Mouse (Mus musculus): ENCODE data around the gene 1810049J17Rik. TPM values are rescaled to one million over a fixed set of nuclear protein-coding genes. Genes with fewer than 3 reads are reported as not detected.

Gene 1810049J17Rik
- polyA plus RNA-seq, 1 experiment from 2014 or later: not detected

DNA sequence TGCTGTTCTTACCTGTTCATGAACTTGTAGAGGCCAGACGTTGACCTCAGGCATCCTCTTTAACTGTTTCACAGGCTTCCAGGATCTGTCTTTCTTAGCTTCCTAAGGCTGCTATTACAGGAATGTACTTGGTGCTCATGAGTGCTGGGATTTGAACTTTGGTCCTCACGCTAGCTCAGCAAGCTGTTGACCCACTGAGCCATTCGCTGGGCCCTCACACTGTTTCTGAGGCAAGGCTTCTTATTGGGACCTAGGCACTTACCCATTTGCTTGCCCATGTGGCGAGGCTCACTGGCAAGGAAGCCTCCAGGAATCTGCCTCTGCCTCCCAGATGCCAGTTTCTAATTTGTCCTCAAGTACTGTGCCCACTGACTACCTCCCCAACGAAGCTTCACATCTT lies 1.8 kb downstream of the 1810049J17Rik start:
- Histone ChIP-seq H3K27me3 (no peaks in the 10 kb centered on the region), H3K9ac (no peak overlapping the region), H3K4me2 (peak overlapping the region; percentile 76), H3K27ac (no peak overlapping the region), H3K4me3 (replicated peaks) (no peak overlapping the region), H3K36me3 (no peaks in the 10 kb centered on the region), H3K9me3 (replicated peaks) (no peaks in the 10 kb centered on the region), H3K4me1 (peaks cover 23% of the 10 kb centered on the region)
- WGBS: 54% methylated on average over 5 of the region's 5 CpGs
- ATAC-seq (replicated peaks; ENCODE audit: low FRiP score): no peak

- H3K36me3 ChIP-seq: no peaks in the 10 kb centered on the region
- no peak for ATAC-seq (replicated peaks; ENCODE audit: low FRiP score)
Measured at GRCm38 (mm10) chr15:12318451-12318850, 3.2 kb downstream of the 1810049J17Rik start.

DNA sequence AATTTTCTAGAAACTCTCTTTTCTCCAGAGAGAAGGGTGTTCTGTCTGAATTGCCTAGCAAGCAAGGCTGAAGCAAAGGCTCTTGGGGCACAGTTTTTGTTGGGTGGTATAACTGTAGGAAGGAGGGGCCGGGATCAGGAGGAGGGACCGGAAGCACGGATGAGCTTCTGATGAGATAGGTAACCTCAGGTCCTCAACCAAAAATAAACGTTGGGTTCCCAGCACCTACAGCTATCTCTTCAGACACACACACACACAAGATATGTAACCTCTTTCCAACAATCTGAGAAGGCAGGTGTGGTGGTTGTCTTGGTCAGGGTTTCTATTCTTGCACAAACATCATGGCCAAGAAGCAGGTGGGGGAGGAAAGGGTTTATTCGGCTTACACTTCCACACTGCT lies 4.4 kb downstream of the 1810049J17Rik start:
- Histone ChIP-seq H3K4me2 (no peak overlapping the region), H3K4me1 (peaks cover 15% of the 10 kb centered on the region; the same call in 1 of the 2 replicates), H3K36me3 (no peaks in the 10 kb centered on the region), H3K27me3 (no peaks in the 10 kb centered on the region), H3K27ac (no peak overlapping the region), H3K9ac (no peak overlapping the region), H3K9me3 (replicated peaks) (no peaks in the 10 kb centered on the region), H3K4me3 (replicated peaks) (no peak overlapping the region)
- no peak for ATAC-seq (replicated peaks; ENCODE audit: low FRiP score)
- WGBS: 75% methylated on average over 5 of the region's 5 CpGs

More at GRCm38 (mm10) chr15:12318451-12318850, 3.2 kb downstream of the 1810049J17Rik start:
- Histone ChIP-seq H3K4me1 (peaks cover 17% of the 10 kb centered on the region; the same call in 1 of the 2 replicates), H3K27me3 (no peaks in the 10 kb centered on the region), H3K27ac (no peak overlapping the region), H3K4me2 (no peak overlapping the region), H3K9me3 (replicated peaks) (no peaks in the 10 kb centered on the region), H3K9ac (no peak overlapping the region), H3K4me3 (replicated peaks) (no peak overlapping the region)
- WGBS: 86% methylated on average over 8 of the region's 8 CpGs

DNA sequence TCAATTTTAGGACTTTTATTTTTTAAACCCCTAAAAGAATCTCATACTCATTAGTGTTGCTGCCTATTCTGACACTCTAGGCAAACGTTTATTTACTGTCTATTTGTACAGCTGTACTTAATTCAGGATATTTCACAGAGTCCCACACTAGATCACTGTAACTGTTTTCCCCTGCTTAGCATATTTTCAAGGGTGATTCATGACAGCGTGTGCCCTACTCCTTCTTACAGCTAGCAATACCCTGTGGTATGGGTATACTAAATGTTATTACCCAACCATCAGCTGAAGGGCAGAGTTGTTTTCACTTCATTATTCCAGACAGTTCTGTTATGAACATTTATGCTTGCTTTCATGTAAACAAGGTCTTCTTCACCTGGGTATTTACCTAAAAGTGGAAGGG lies 5.7 kb downstream of the 1810049J17Rik start:
- Histone ChIP-seq H3K27ac (no peak overlapping the region), H3K9me3 (replicated peaks) (no peaks in the 10 kb centered on the region), H3K36me3 (no peaks in the 10 kb centered on the region), H3K4me2 (no peak overlapping the region), H3K9ac (no peak overlapping the region), H3K4me3 (replicated peaks) (no peak overlapping the region), H3K27me3 (no peaks in the 10 kb centered on the region), H3K4me1 (peaks cover 15% of the 10 kb centered on the region; the same call in 1 of the 2 replicates)
- WGBS: 49% methylated on average over 2 of the region's 2 CpGs
- ATAC-seq (replicated peaks; ENCODE audit: low FRiP score): no peak

DNA sequence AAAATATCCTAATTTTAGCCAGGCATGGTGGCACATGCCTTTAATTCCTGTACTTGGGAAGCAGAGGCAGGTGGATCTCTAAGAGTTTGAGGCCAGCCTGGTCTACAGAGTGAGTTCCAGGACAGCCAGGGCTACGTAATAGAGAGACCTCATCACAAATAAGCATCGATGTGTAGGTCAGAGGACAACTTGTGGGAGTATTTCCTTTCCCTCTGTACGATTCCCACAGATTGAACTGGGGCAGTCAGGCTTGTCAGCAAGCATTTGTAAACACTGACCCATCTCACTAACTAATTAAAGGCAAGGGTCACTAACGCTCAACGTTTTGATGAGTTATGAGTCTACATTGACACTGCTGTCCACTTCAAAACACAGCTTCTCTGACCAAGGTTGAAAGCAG lies 7.1 kb downstream of the 1810049J17Rik start:
- H3K27me3 ChIP-seq: no peaks in the 10 kb centered on the region
- no peak overlapping the region for H3K27ac ChIP-seq
- no peak overlapping the region for H3K4me3 ChIP-seq (replicated peaks)
- peak; percentile 54 for ATAC-seq (replicated peaks; ENCODE audit: low FRiP score)
- H3K4me2 ChIP-seq: no peak overlapping the region
- no peak overlapping the region for H3K9ac ChIP-seq
- WGBS: 18% methylated on average over 5 of the region's 5 CpGs
- no peaks in the 10 kb centered on the region for H3K9me3 ChIP-seq (replicated peaks)
- peaks cover 11% of the 10 kb centered on the region; the same call in 1 of the 2 replicates for H3K4me1 ChIP-seq
- H3K36me3 ChIP-seq: no peaks in the 10 kb centered on the region

DNA sequence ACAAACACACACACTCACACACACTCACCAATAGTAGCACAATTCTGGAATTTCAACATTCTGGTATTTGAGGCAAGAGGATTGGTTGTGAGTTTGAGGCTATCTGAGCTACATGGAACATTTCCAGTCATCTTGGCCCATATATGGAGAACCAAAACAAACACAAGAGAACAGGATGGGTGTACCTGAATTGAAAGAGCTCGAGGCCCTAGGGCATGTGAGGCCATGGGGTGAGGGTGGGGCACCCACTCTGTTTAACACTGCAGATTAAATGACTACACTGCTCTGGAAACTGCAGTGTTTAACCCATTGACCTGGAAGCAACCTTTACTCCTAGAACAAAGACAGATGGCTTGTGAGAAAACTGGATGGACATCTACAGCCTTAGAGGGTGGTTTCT lies 8.4 kb downstream of the 1810049J17Rik start:
- Histone ChIP-seq H3K36me3 (no peaks in the 10 kb centered on the region), H3K27ac (no peak overlapping the region), H3K4me2 (no peak overlapping the region), H3K27me3 (no peaks in the 10 kb centered on the region), H3K4me1 (peaks cover 11% of the 10 kb centered on the region; the same call in 1 of the 2 replicates), H3K4me3 (replicated peaks) (no peak overlapping the region), H3K9me3 (replicated peaks) (no peaks in the 10 kb centered on the region), H3K9ac (no peak overlapping the region)
- ATAC-seq (replicated peaks; ENCODE audit: low FRiP score): peak; percentile 41
- 7% methylated on average over 1 of the region's 1 CpGs for WGBS

DNA sequence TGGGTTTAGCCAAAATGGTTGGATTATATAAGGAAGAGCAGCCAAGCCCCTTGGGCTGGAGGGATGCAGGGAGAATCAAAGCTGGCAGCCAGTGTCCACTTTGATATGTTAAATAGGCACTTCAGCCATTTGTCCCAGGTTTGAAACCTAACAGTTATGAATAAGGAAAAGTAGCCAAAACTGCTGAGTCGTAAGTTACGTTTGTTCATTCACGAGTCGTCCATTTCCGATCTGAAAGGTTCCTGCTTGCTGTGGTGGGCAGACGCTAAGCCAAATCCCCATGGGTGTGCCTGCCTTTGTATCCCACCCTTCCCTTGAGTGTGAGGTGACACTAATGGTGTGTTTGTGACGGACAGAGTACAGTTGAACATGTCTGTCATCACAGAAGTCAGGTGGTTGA lies 10.2 kb downstream of the 1810049J17Rik start:
- no peak overlapping the region for H3K4me3 ChIP-seq (replicated peaks)
- no peak overlapping the region for H3K9ac ChIP-seq
- WGBS: 93% methylated on average over 7 of the region's 7 CpGs
- ATAC-seq (replicated peaks; ENCODE audit: low FRiP score): no peak
- H3K27ac ChIP-seq: no peak overlapping the region
- peaks cover 11% of the 10 kb centered on the region; the same call in 1 of the 2 replicates for H3K4me1 ChIP-seq
- H3K9me3 ChIP-seq (replicated peaks): no peaks in the 10 kb centered on the region
- H3K4me2 ChIP-seq: no peak overlapping the region
- no peaks in the 10 kb centered on the region for H3K27me3 ChIP-seq
- no peaks in the 10 kb centered on the region for H3K36me3 ChIP-seq

GRCm38 (mm10) chr15:12310676-12311075 lies 11.0 kb downstream of the 1810049J17Rik start:
- 69% methylated on average over 4 of the region's 4 CpGs for WGBS

GRCm38 (mm10) chr15:12308539-12308938 lies 13.2 kb downstream of the 1810049J17Rik start:
- Histone ChIP-seq H3K9me3 (replicated peaks) (no peaks in the 10 kb centered on the region), H3K4me3 (replicated peaks) (no peak overlapping the region), H3K27me3 (no peaks in the 10 kb centered on the region), H3K36me3 (no peaks in the 10 kb centered on the region), H3K4me1 (peaks cover 3% of the 10 kb centered on the region; the same call in 1 of the 2 replicates), H3K27ac (no peak overlapping the region), H3K9ac (no peak overlapping the region), H3K4me2 (no peak overlapping the region)
- WGBS: 92% methylated on average over 5 of the region's 5 CpGs
- no peak for ATAC-seq (replicated peaks; ENCODE audit: low FRiP score)

More at GRCm38 (mm10) chr15:12310676-12311075, 11.0 kb downstream of the 1810049J17Rik start:
- no peaks in the 10 kb centered on the region for H3K9me3 ChIP-seq (replicated peaks)
- no peak overlapping the region for H3K9ac ChIP-seq
- no peaks in the 10 kb centered on the region for H3K36me3 ChIP-seq
- no peak overlapping the region for H3K4me2 ChIP-seq
- peaks cover 11% of the 10 kb centered on the region; the same call in 1 of the 2 replicates for H3K4me1 ChIP-seq
- no peak overlapping the region for H3K4me3 ChIP-seq (replicated peaks)
- H3K27me3 ChIP-seq: no peaks in the 10 kb centered on the region
- H3K27ac ChIP-seq: no peak overlapping the region
- no peak for ATAC-seq (replicated peaks; ENCODE audit: low FRiP score)

DNA sequence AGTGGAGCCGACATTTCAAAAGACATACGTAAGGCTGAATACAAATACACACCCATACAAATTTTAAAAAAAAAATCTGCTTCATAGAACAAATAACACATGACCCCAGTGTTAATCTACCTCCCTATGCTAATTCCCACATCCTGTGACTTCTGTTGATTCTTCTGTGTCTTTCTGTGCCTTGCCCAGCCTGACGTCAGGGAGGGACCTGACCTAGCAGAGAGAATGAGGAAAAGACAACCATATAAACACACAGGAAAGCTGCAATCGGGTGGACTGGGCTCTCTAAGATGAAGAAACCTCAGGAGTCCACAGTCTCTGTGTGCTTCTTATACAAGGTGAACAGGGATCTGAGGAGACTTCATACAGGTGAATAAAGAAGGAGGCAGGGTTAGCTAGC lies 14.6 kb downstream of the 1810049J17Rik start:
- Histone ChIP-seq H3K9ac (no peak overlapping the region), H3K36me3 (no peaks in the 10 kb centered on the region), H3K9me3 (replicated peaks) (no peaks in the 10 kb centered on the region), H3K4me2 (no peak overlapping the region), H3K27me3 (no peaks in the 10 kb centered on the region), H3K27ac (no peak overlapping the region), H3K4me3 (replicated peaks) (no peak overlapping the region), H3K4me1 (no peaks in the 10 kb centered on the region)
- no peak for ATAC-seq (replicated peaks; ENCODE audit: low FRiP score)
- 71% methylated on average over 4 of the region's 4 CpGs for WGBS

- Histone ChIP-seq H3K27ac (no peak overlapping the region), H3K9ac (no peak overlapping the region), H3K27me3 (no peaks in the 10 kb centered on the region), H3K36me3 (no peaks in the 10 kb centered on the region), H3K4me3 (replicated peaks) (no peak overlapping the region), H3K4me1 (no peaks in the 10 kb centered on the region), H3K4me2 (no peak overlapping the region), H3K9me3 (replicated peaks) (no peaks in the 10 kb centered on the region)
- WGBS: 56% methylated on average over 8 of the region's 8 CpGs
- no peak for ATAC-seq (replicated peaks; ENCODE audit: low FRiP score)
Measured at GRCm38 (mm10) chr15:12306188-12307071, 15.3 kb downstream of the 1810049J17Rik start.

DNA sequence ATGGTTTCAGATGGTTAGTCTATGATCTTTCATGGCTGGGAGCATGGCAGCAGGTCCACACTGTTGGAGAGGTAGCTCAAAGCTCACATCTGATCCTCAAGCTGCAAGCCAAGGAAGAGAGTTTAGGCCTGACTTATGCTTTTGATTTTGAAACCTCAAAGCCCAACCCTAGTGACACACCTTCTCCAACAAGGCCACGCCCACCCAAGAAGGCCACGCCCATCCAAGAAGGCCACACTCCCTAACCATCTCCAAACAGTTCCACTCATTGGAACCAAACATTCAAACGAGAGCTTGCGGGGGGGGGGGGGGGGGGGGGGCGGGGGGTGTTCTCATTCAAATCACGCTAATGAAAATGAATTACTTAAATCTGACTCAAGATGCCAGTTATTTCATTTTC lies 19.9 kb downstream of the 1810049J17Rik start:
- H3K4me1 ChIP-seq: no peaks in the 10 kb centered on the region
- H3K4me3 ChIP-seq (replicated peaks): no peak overlapping the region
- no peaks in the 10 kb centered on the region for H3K27me3 ChIP-seq
- no peak overlapping the region for H3K4me2 ChIP-seq
- no peak overlapping the region for H3K9ac ChIP-seq
- H3K9me3 ChIP-seq (replicated peaks): no peaks in the 10 kb centered on the region
- ATAC-seq (replicated peaks; ENCODE audit: low FRiP score): no peak
- WGBS: 65% methylated on average over 6 of the region's 6 CpGs
- H3K27ac ChIP-seq: no peak overlapping the region
- no peaks in the 10 kb centered on the region for H3K36me3 ChIP-seq
